Mouse (Mus musculus): ENCODE measurements around the gene Neurog1.
A peak's percentile ranks its signal among the peaks of the same experiment; 100 is the strongest.

The Neurog1 gene

DNA sequence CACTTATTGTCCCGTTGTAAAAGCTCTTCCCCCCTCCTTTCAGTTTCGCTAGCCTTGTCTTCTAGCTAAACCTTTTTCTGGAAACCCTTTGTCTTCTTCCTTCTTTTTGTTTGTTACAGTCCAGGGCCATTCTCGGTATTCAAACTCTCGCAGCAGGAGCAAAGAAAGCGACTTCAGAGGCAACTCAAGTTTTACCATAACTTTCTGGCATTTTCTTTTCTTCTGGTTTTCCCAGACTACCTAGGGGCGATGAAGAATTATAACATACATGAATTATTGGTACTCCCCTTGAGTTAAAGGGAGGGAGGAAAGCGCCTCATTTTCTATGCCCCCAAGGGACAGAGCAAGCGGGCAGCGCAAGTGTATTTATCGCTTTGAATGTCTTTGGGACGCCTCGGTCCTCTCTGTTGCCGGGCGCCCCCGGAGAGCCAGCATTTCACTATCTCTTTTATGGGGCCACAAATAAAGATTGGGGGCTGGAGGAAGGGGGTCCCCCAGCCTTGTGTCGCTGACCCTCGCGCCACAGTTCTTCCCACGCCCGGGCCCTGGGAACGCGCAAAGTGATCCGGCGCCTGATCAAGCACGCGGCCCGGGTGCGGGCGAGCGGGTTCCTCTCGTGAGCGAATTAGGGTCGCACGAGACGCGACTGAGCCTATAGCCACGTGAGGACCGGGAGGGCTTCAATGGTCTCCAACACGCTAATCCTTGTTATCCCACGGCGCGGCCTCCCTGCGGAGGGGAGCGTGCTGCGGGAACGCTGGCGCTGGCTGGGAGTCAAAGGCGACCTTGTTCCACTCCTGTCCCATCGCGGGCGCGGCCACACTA is 6.4 kb upstream of the Neurog1 start:
- DNase-seq (ENCODE audit: low spot score in 2 of 2), result no peak

DNA sequence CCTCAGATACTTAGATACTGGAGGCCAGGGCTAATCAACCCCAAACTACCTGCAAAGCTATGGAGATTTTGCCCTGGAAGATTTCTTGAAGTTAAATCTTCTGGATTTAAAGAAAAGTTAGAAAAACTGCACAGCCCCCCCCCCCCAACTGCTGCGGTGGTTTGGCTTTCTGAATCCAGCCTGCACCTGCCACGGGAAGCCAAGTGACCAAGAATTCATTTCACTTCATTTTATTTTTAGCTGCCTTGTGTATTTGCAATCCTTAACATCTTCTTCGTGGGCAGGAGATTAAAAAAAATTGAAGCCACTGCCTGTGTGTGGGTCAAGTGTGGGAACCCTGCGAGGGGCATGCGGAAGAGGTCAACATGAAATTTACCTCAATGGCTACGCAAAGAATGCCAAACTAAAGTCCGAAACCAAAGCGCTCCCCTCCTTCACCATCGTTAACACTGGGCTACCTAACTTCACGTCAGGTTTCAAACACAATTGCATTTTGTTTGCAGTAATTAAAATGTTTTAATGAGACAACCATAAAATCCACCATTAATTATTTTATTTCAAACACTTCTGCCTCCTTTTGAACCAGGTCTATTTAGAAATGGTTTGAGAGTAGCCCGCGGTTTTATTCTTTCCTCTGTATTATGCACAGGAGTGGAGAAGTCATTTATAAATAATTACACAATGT is 5.6 kb upstream of the Neurog1 start:
- DNase-seq (ENCODE audit: low spot score in 2 of 2), result no peak

DNA sequence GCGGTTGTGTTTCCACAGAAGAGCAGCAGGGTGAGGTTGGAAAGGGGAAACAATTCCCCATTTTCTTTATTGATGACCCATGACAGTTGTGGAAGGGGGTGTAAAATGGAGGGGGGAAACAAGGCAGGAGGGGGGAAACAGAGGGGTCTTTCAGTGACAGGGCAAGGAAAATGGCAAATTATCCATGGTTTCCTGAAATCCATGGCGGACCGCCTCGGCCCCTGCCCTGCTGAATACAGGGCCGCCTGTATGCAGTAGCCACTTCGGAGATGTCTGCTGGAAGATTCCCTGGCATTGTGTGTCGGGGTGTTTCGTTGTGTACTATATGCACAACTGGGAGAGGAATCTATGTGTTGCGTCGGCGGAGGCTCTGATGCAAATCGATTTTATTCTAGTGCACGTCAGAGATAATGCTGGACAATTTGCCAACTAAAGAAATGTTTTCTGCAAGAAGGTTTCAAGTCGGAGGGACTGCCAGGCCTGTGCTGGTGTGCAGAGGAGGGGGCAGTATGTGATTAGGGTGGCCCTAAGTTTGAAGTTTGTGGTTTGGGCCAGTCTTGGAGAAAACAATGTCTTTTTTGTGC is 4.8 kb upstream of the Neurog1 start:
- DNase-seq (ENCODE audit: low spot score in 2 of 2), result no peak

GRCm38 (mm10) chr13:56253379-56253778 is 1.4 kb upstream of the Neurog1 start:
- DNase-seq (ENCODE audit: low spot score in 2 of 2), result no peak

GRCm38 (mm10) chr13:56252783-56253182 is 820 bp upstream of the Neurog1 start:
- no peak for DNase-seq (ENCODE audit: low spot score in 2 of 2)

DNA sequence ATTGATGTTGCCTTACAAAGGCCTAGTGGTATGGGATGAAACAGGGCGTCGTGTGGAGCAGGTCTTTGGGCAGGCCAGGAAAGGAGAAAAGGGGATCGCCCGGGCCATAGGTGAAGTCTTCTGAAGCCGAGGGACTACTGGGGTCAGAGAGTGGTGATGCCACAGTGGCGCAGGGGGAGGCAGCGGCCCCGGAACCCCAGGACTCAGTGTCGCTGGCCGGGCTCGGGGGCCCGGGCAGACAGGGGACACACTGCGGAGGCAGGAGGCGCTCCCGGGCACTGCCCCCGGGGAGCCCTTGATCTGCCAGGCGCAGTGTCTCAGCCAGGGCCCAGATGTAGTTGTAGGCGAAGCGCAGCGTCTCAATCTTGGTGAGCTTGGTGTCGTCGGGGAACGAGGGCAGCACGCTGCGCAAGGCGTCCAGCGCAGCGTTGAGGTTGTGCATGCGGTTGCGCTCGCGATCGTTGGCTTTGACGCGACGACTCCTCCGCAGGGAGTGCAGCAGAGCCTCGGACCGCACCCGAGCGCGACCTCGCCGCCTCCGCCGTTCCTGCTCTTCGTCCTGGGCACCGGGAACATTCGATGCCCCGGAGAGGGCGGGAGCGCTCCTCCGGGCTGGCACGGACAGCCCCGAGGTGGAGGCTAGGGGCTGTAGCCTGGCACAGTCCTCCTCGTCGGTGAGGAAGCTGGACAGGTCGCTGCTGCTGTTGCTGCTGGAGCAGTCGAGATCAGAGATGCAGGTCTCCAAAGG is 613 bp downstream of the Neurog1 start:
- DNase-seq (ENCODE audit: low spot score in 2 of 2), result no peak

- no peak for DNase-seq (ENCODE audit: low spot score in 2 of 2)
These were observed 1.3 kb downstream of the Neurog1 start for GRCm38 (mm10) chr13:56250551-56251161.

- no peak for DNase-seq (ENCODE audit: low spot score in 2 of 2)
These were observed 2.2 kb downstream of the Neurog1 start for GRCm38 (mm10) chr13:56249593-56250341.

DNA sequence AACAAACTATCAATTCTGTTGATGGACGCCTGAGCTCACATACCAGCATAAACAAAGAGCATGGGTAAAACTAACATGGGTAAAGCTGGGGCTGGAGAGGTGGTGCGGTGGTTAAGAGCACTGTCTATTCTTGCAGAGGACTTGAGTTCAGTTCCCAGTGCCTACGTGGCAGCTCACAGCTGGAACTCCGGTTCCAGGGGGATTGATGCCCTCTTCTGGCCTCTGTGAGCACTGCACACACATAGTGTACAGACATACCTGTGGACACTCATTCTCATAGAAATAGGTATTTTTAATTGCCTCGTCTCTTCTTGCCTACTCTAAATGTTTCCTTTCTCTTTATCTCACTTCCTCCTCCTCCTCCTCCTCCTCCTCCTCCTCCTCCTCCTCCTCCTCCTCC is 8.9 kb downstream of the Neurog1 start:
- DNase-seq (ENCODE audit: low spot score in 2 of 2), result no peak

DNA sequence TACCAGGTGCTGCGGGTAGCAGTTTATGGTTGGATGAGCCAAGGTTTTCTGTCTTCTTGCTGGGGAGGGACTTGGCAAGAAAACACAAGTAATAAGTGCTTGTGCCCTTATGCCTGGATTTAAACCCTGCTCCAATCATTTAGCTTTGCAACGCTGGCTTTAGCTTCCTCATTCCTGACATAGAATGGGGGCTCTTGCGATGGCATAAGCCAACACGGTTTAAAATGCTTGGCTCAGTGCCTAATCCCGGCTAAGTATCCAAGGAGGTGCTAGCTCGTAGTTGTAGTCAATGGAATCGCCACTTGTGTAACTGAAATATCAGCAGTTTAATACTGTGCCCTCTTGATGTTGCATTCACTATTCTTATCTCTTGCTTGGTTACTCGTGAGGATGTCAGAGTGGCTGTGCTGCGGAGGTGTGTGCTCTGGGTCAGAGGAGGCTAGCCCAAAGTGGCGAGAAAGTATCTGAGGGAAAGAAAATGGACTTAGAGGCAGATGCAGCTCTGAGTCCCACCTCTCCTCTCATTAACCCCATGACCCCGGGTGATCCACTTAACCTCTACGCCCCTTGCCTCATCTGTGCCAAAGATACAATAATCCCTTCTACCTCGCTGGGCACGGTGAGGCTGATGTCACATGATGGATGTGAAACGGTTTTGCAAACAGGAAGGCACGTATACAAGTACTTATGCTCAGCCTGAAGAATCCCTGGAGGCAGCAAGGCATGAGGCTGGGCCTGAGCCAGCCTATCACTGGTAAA is 11.8 kb downstream of the Neurog1 start:
- no peak for DNase-seq (ENCODE audit: low spot score in 2 of 2)

DNA sequence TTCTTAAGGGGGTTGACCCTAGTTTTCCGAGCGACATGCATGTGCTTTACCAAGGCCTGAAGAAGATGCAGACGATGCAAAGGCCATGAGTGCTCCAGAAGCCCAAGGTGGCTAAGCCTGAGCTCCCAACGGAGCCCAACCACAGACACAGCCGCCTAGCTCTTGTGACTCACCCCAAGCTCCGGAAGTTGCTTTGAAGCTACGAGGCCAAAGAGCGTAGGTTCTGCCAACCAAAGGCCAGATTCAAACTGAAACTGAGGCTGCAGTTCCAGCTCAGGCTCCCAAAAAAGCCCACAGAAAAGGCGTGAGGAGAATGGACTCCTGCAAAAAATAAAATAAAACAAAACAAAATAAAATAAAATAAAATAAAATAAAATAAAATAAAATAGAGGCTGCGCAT is 14.1 kb downstream of the Neurog1 start:
- no peak for DNase-seq (ENCODE audit: low spot score in 2 of 2)

DNA sequence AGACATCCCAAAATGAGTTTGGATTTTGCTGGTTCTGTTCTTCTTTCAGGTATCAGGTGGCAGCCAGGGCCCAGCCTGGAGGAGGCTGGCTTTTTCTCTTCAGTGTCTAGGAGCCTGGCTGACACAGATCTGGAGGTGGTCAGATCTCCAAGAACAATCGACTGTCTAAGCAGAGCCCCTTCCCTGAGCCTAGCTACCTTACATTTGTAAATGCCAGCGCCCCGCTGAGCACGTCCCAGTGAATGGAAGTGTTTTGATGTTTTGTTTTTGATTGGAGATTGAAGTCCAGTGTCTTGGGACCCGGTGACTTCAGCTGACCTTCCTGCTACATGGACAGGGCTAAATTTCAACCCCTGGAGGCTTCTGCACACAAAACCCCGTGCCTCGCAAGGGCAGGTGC is 15.8 kb downstream of the Neurog1 start:
- no peak for DNase-seq (ENCODE audit: low spot score in 2 of 2)

- no peak for DNase-seq (ENCODE audit: low spot score in 2 of 2)
These were observed 23.2 kb downstream of the Neurog1 start for GRCm38 (mm10) chr13:56228790-56229189.

DNA sequence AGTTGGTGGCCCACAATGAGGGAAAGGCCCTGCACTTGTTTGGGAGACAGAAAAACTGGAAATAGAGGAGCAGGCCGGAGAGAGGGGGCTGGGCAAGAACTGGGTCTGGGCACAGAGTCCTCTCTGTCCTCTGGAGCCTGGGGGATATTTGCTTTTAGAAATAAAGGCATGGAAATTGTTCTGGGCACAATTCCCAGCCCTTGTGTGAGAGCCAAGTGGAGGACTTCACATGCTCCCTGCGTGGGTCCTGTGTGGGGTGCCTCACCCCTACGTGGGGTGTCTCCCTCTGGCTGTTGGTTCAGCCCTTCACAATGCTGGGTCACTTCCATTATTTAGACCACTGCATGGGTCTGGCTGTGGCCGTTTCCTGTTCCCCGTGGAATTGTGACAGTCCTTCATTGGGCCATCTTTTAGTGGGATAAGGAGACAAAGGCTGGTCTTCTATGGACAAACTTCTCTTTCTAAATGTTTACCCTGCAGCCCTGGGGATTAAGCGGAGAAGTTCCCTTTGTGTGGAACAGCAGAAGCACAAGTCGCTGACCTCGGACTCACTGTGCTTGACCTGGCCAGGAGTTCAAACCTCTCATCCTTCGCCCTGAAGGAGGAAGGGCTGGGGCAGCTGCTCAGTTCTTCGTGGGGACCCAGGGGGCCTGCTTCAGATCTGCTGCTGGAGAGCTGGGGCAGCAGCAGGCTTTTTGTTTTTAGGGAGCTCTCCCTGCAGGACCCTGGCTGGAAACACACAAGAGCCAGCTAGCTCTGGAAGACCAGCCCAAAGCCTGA is 25.6 kb downstream of the Neurog1 start:
- DNase-seq (ENCODE audit: low spot score in 2 of 2), result peak in 1 of 2 experiments; percentile 21

DNA sequence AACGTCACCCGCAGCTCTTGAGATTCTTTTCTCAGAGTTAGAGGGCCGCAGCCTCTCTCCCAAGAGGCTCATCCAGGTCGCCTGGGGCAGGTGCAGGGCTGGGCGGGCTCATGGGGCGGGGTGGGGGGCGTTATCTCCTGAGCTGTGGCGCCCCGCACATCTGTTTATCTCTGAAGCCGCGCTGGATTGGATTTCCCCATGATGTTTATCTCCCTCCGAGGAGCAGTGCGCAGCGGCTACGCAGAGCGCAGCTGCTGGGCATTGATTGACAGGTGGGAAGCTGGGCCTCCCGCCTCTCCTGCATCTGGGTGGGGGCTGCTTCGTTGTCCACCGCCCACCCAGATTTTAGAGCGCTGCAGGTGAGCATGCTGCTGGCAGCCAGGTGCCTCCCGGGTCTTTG is 28.3 kb downstream of the Neurog1 start:
- no peak for DNase-seq (ENCODE audit: low spot score in 2 of 2)

DNA sequence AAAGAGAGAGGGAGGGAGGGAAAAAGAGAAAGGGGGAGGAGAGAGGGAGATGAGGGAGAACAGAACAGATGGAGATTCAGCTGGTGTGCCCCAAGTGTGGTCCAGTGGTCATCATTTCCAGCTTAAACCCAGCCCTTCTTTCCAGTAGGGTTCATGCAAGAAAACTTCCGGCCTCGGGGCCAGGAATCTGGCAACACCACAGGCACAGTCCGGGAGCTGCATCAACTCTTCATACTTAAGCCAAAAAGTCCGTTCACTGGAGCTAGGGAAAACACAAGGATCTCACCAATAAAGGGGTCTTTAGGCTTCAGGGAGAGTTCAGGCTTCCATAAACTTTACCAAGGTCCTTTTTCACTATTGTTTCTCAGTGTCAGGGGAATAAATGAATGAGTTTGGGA is 29.1 kb downstream of the Neurog1 start:
- DNase-seq (ENCODE audit: low spot score in 2 of 2), result no peak

DNA sequence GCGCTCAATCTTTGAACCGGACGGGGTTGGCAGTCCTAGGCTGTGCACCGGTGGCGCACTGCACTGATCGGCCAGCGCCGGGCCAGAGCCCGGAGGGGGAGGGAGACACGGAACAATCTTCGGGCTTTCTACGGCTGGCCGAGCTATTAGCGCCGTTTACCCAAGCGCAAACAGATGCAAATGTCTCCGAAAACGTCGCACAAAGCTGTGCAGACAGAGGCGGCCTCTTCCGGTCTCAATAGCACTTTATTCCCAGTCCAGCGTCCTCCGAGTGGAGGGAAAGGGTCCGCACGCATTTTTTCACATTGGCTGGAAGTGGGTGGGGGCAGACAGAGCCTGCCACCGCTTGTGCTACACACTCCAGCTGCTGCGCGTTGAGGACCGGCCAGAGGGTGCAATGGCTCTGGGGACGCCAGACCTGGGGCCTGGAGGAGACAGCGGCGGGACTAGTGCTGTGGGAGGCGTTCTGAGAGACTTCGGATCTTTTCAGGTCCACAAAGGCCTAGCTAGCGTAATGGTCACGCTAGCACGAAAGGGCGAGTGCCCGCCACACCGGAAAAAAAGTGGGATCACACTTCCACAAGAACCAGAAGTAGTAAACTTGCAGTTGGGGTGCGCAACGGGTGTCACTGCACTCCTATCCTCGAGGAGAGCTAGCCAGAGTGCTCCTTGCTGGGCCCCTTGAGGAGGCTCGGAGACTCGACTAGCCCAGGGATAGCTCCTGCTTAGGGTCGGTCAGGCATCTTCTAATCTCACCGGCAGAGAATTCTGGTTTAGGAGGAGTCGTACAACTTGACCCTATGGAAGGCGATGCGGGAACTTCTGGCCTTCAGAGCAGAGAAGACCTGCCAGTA is 29.7 kb downstream of the Neurog1 start:
- DNase-seq (ENCODE audit: low spot score in 2 of 2), result no peak

- no peak for DNase-seq (ENCODE audit: low spot score in 2 of 2)
These were observed 30.6 kb downstream of the Neurog1 start for GRCm38 (mm10) chr13:56221129-56221910.

Data from urinary bladder, postnatal 36 days (tissue).